Mouse (Mus musculus) ES-Bruce4 (cell line): ENCODE measurements at regions not wholly inside any gene's neighbourhood (a gene's known extent, or its start where the extent isn't known, plus 50 kb on each side); places are given as distances from the start of the nearest gene placed in this dataset.

Experiments used
- CTCF ChIP-seq: IDR thresholded peaks from one replicate; pipeline ENCODE4 v1.8.1; 2011; ENCODE audit warnings: low read depth, low read length
- POLR2A ChIP-seq: IDR thresholded peaks from one replicate; pipeline ENCODE4 v1.8.1; 2011; ENCODE audit warnings: low read length; ENCODE audit not compliant: insufficient read depth

- TF ChIP-seq POLR2A: no peak
- TF ChIP-seq CTCF: no peak
Observed at GRCm38 (mm10) chr1:121226466-121227232, 105.7 kb downstream of the Insig2 start.
